Comparison of ENCODE assay signal across 8 mouse cellular contexts in genomic region chr2:106856361-106856961, GRCm38 (mm10).
DNase-seq lines count a peak whose midpoint lies in the region; ATAC-seq and TF ChIP-seq lines count a peak whose summit lies in the region.

No protein-coding gene starts in this region.

- ATAC-seq in heart, embryonic 13.5 days (ENCODE audit: extremely low read depth, insufficient number of reproducible peaks, low FRiP score, low TSS enrichment), result peak; percentile 22; the same call in 1 of the 2 replicates
- ATAC-seq in forebrain, embryonic 13.5 days, result no peak

- peaks cover 86% of the 10 kb centered on the region for H3K4me1 ChIP-seq in heart, embryonic 13.5 days
- H3K4me1 ChIP-seq in forebrain, embryonic 13.5 days, result peaks cover 77% of the 10 kb centered on the region
- H3K4me1 ChIP-seq in thymus, adult 2 months (replicated peaks; ENCODE audit: control insufficient read depth, insufficient read depth, low read length), result no peaks in the 10 kb centered on the region

- no peak for TF ChIP-seq POLR2A in thymus, adult 2 months (IDR thresholded peaks at IDR 0.05; ENCODE audit: control insufficient read depth, extremely low read depth, insufficient read depth, low read length, poor library complexity)

- H3K9me3 ChIP-seq in heart, embryonic 13.5 days, result no peaks in the 10 kb centered on the region
- no peaks in the 10 kb centered on the region for H3K9me3 ChIP-seq in forebrain, embryonic 13.5 days (replicated peaks)

- H3K27me3 ChIP-seq in heart, embryonic 13.5 days (replicated peaks), result no peaks in the 10 kb centered on the region
- H3K27me3 ChIP-seq in forebrain, embryonic 13.5 days, result no peaks in the 10 kb centered on the region
- H3K27me3 ChIP-seq in thymus, adult 2 months (ENCODE audit: control insufficient read depth, insufficient read depth, low read length), result no peaks in the 10 kb centered on the region

- no peak for DNase-seq in heart, postnatal 14 days
- DNase-seq in R1 (ENCODE audit: low read depth, low spot score), result peak; percentile 92
- peak; percentile 11 for DNase-seq in lung, postnatal 25 days (ENCODE audit: low spot score)
- DNase-seq in natural killer cell, adult 2 months (ENCODE audit: low spot score in 2 of 2), result no peak
- DNase-seq in thymus, adult 2 months, result no peak
- DNase-seq in yolk sac, embryonic 10.5 days (ENCODE audit: low spot score), result no peak

- 65% methylated on average over 9 of the region's 9 CpGs for WGBS in heart, embryonic 13.5 days
- 12% methylated on average over 9 of the region's 9 CpGs for WGBS in forebrain, embryonic 13.5 days
- 96% methylated on average over 9 of the region's 9 CpGs for WGBS in thymus, adult 2 months

- peak overlapping the region; percentile 14; the same call in 1 of the 2 replicates for H3K4me2 ChIP-seq in heart, embryonic 13.5 days
- peak overlapping the region; percentile 5; the same call in 1 of the 2 replicates for H3K4me2 ChIP-seq in forebrain, embryonic 13.5 days

- H3K27ac ChIP-seq in heart, embryonic 13.5 days (replicated peaks), result peak overlapping the region; percentile 80
- H3K27ac ChIP-seq in forebrain, embryonic 13.5 days, result peak overlapping the region; percentile 57
- H3K27ac ChIP-seq in thymus, adult 2 months (ENCODE audit: control insufficient read depth, insufficient read depth, low read length), result no peak overlapping the region

- no peaks in the 10 kb centered on the region for H3K36me3 ChIP-seq in heart, embryonic 13.5 days
- H3K36me3 ChIP-seq in forebrain, embryonic 13.5 days (ENCODE audit: poor library complexity, severe bottlenecking), result no peaks in the 10 kb centered on the region
- no peaks in the 10 kb centered on the region for H3K36me3 ChIP-seq in thymus, adult 2 months (ENCODE audit: control insufficient read depth, insufficient read depth, low read length)

- H3K4me3 ChIP-seq in heart, embryonic 13.5 days, result no peak overlapping the region
- H3K4me3 ChIP-seq in forebrain, embryonic 13.5 days, result no peak overlapping the region
- no peak overlapping the region for H3K4me3 ChIP-seq in thymus, adult 2 months (ENCODE audit: control insufficient read depth, insufficient read depth, low read length)

- peak overlapping the region; percentile 65; the same call in 1 of the 2 replicates for H3K9ac ChIP-seq in heart, embryonic 13.5 days
- no peak overlapping the region for H3K9ac ChIP-seq in forebrain, embryonic 13.5 days

- TF ChIP-seq CTCF in thymus, adult 2 months (IDR thresholded peaks at IDR 0.05; ENCODE audit: borderline replicate concordance, control insufficient read depth, extremely low read depth, insufficient read depth, low read length, poor library complexity), result no peak

- intact Hi-C loops in heart, postnatal 14 days (cut with DNase I), result no loop called here

Comparison
In these comparisons a context has a peak if more than half of its experiments do, and no peak if none do; other contexts are left out.
1. DNase-seq: peak in R1 (single experiment) and lung, postnatal 25 days (single experiment); none in heart, postnatal 14 days (0 of 2), natural killer cell, adult 2 months (0 of 2), thymus, adult 2 months (single experiment) and yolk sac, embryonic 10.5 days (single experiment).